Mouse (Mus musculus) MEL (cell line): ENCODE measurements around the gene Cbx5. TPM values are rescaled to one million over a fixed set of nuclear protein-coding genes. Genes with fewer than 3 reads are reported as not detected.

ENCODE experiments used
- DNase-seq: peaks from one replicate; pipeline ENCODE4 v3.0.0; 2011; ENCODE audit warnings: low read depth, low spot score
- H3K27ac ChIP-seq: 2 replicates; pipeline ENCODE4 v1.5.1; 2012; ENCODE audit warnings: low read depth, mild to moderate bottlenecking, control low read depth, low read length, moderate library complexity; ENCODE audit not compliant: control insufficient read depth
- H3K27me3 ChIP-seq, 2 experiments: fragments of 150-350 bp in 1 of 2; sonication (generic) in 1 of 2; 2 replicates each; pipeline ENCODE4 v1.6.1; 2012; ENCODE audit warnings: low read length in 2 of 2, mild to moderate bottlenecking in 2 of 2, improper control_type of control experiment in 1 of 2, moderate library complexity in 1 of 2; ENCODE audit not compliant: insufficient read depth in 2 of 2, control insufficient read depth in 1 of 2
- H3K36me3 ChIP-seq, 2 experiments: 2 replicates each; pipeline ENCODE4 v1.6.1; 2012 to 2014; ENCODE audit warnings: low read length in 2 of 2, improper control_type of control experiment in 1 of 2, inconsistent platforms in 1 of 2, mild to moderate bottlenecking in 1 of 2; ENCODE audit not compliant: insufficient read depth in 2 of 2, control insufficient read depth in 1 of 2
- H3K4me1 ChIP-seq, 2 experiments: fragments of 150-350 bp in 1 of 2; sonication (generic) in 1 of 2; 2 replicates each; pipeline ENCODE4 v1.6.1; 2012; ENCODE audit warnings: low read length in 2 of 2, improper control_type of control experiment in 1 of 2, mild to moderate bottlenecking in 1 of 2; ENCODE audit not compliant: insufficient read depth in 2 of 2, control insufficient read depth in 1 of 2
- H3K4me3 ChIP-seq, 2 experiments: fragments of 150-350 bp in 1 of 2; sonication (generic) in 1 of 2; 2 replicates each; pipeline ENCODE4 v1.5.1; 2012; ENCODE audit warnings: low read depth in 2 of 2, low read length in 2 of 2, mild to moderate bottlenecking in 2 of 2, moderate library complexity in 2 of 2, control low read depth in 1 of 2, improper control_type of control experiment in 1 of 2; ENCODE audit not compliant: control insufficient read depth in 1 of 2, insufficient read depth in 1 of 2
- H3K79me2 ChIP-seq: 2 replicates; pipeline ENCODE4 v1.6.1; 2012; ENCODE audit warnings: mild to moderate bottlenecking, low read length, moderate library complexity; ENCODE audit not compliant: control insufficient read depth, poor library complexity, insufficient read depth
- H3K9ac ChIP-seq: 2 replicates; pipeline ENCODE4 v1.6.1; 2012; ENCODE audit warnings: low read depth, mild to moderate bottlenecking, control low read depth, low read length, moderate library complexity; ENCODE audit not compliant: control insufficient read depth, poor library complexity, severe bottlenecking
- H3K9me3 ChIP-seq: fragments of 150-350 bp; sonication (generic); replicated peaks from 2 replicates; pipeline ENCODE4 v1.6.1; 2012; ENCODE audit warnings: mild to moderate bottlenecking, low read length, improper control_type of control experiment, moderate library complexity; ENCODE audit not compliant: insufficient read depth
- BHLHE40 ChIP-seq: IDR thresholded peaks from 2 replicates; pipeline ENCODE4 v1.6.1; 2012; ENCODE audit warnings: low read depth, mild to moderate bottlenecking, inconsistent platforms, low read length, improper control_type of control experiment, borderline replicate concordance
- CHD1 ChIP-seq: IDR thresholded peaks from 2 replicates; pipeline ENCODE4 v1.6.1; 2012; ENCODE audit warnings: low read depth, mild to moderate bottlenecking, inconsistent platforms, low read length, improper control_type of control experiment
- CTCF ChIP-seq, 3 experiments: IDR thresholded peaks in 2 of 3; conservative IDR thresholded peaks in 1 of 3; 2 replicates each; pipeline ENCODE4 v1.5.1; 2011 to 2012; ENCODE audit warnings: low read length in 3 of 3, low read depth in 2 of 3, mild to moderate bottlenecking in 2 of 3, improper control_type of control experiment in 1 of 3, inconsistent platforms in 1 of 3, mixed read lengths in 1 of 3, moderate library complexity in 1 of 3; ENCODE audit not compliant: control insufficient read depth in 1 of 3, insufficient read depth in 1 of 3, poor library complexity in 1 of 3, severe bottlenecking in 1 of 3
- E2F4 ChIP-seq: IDR thresholded peaks from 2 replicates; pipeline ENCODE4 v1.6.1; 2011; ENCODE audit warnings: low read depth, low read length, improper control_type of control experiment, borderline replicate concordance
- EP300 ChIP-seq, 2 experiments: IDR thresholded peaks; 2 replicates each; pipeline ENCODE4 v1.6.1; 2011; ENCODE audit warnings: improper control_type of control experiment in 2 of 2, low read length in 2 of 2, low read depth in 1 of 2, mild to moderate bottlenecking in 1 of 2
- ETS1 ChIP-seq: IDR thresholded peaks from 2 replicates; pipeline ENCODE4 v1.6.1; 2012; ENCODE audit warnings: low read depth, mild to moderate bottlenecking, inconsistent platforms, low read length, improper control_type of control experiment, moderate library complexity
- HCFC1 ChIP-seq: IDR thresholded peaks from 2 replicates; pipeline ENCODE4 v1.6.1; 2012; ENCODE audit warnings: low read depth, mild to moderate bottlenecking, inconsistent platforms, low read length, improper control_type of control experiment, moderate library complexity
- JUND ChIP-seq: IDR thresholded peaks from 2 replicates; pipeline ENCODE4 v1.6.1; 2011; ENCODE audit warnings: low read depth, mild to moderate bottlenecking, improper control_type of control experiment, low read length
- KAT2A ChIP-seq: conservative IDR thresholded peaks from 2 replicates; pipeline ENCODE4 v1.6.1; 2012; ENCODE audit warnings: low read depth, low read length, improper control_type of control experiment, inconsistent platforms
- MAZ ChIP-seq: IDR thresholded peaks from 2 replicates; pipeline ENCODE4 v1.6.1; 2012; ENCODE audit warnings: low read depth, mild to moderate bottlenecking, inconsistent platforms, low read length, improper control_type of control experiment
- MEF2A ChIP-seq: IDR thresholded peaks from 2 replicates; pipeline ENCODE4 v1.6.1; 2014; ENCODE audit warnings: low read depth, mild to moderate bottlenecking, inconsistent platforms, low read length, improper control_type of control experiment; ENCODE audit not compliant: poor library complexity, insufficient replicate concordance, severe bottlenecking; ENCODE audit errors: extremely low read depth
- MXI1 ChIP-seq: IDR thresholded peaks from 2 replicates; pipeline ENCODE4 v1.6.1; 2011; ENCODE audit warnings: mild to moderate bottlenecking, low read depth, low read length, improper control_type of control experiment
- MYC ChIP-seq: IDR thresholded peaks from 2 replicates; pipeline ENCODE4 v1.6.1; 2011; ENCODE audit warnings: low read depth, mild to moderate bottlenecking, low read length, improper control_type of control experiment, moderate library complexity
- NELFE ChIP-seq: IDR thresholded peaks from 2 replicates; pipeline ENCODE4 v1.6.1; 2011; ENCODE audit warnings: low read depth, low read length, improper control_type of control experiment
- POLR2AphosphoS2 ChIP-seq: IDR thresholded peaks from 2 replicates; pipeline ENCODE4 v1.6.1; 2011; ENCODE audit warnings: low read length, improper control_type of control experiment
- POLR2AphosphoS5 ChIP-seq: IDR thresholded peaks from 2 replicates; pipeline ENCODE4 v1.6.1; 2012; ENCODE audit warnings: low read depth, borderline replicate concordance, mild to moderate bottlenecking, inconsistent platforms, low read length, moderate library complexity, mixed read lengths
- RAD21 ChIP-seq: IDR thresholded peaks from 2 replicates; pipeline ENCODE4 v1.6.1; 2011; ENCODE audit warnings: mild to moderate bottlenecking, low read depth, low read length, improper control_type of control experiment
- RCOR1 ChIP-seq: IDR thresholded peaks from 2 replicates; pipeline ENCODE4 v1.6.1; 2012; ENCODE audit warnings: low read depth, mild to moderate bottlenecking, inconsistent platforms, low read length, improper control_type of control experiment
- SIN3A ChIP-seq: IDR thresholded peaks from 2 replicates; pipeline ENCODE4 v1.6.1; 2012; ENCODE audit warnings: low read length, improper control_type of control experiment, inconsistent platforms
- TAL1 ChIP-seq: IDR thresholded peaks from 2 replicates; pipeline ENCODE4 v1.6.1; 2012; ENCODE audit warnings: mild to moderate bottlenecking, inconsistent platforms, low read length, moderate library complexity, mixed read lengths
- TBP ChIP-seq: IDR thresholded peaks from 2 replicates; pipeline ENCODE4 v1.8.0; 2011; ENCODE audit warnings: low read depth, low read length, improper control_type of control experiment
- USF2 ChIP-seq, 2 experiments: IDR thresholded peaks; 2 replicates each; pipeline ENCODE4 v1.6.1; 2011 to 2012; ENCODE audit warnings: improper control_type of control experiment in 2 of 2, low read length in 2 of 2, borderline replicate concordance in 1 of 2, inconsistent platforms in 1 of 2, low read depth in 1 of 2, mild to moderate bottlenecking in 1 of 2; ENCODE audit not compliant: insufficient read depth in 1 of 2
- ZMIZ1 ChIP-seq: IDR thresholded peaks from 2 replicates; pipeline ENCODE4 v1.6.1; 2012; ENCODE audit warnings: low read depth, mild to moderate bottlenecking, inconsistent platforms, low read length, improper control_type of control experiment, moderate library complexity
- ZNF384 ChIP-seq: IDR thresholded peaks from 2 replicates; pipeline ENCODE4 v1.6.1; 2012; ENCODE audit warnings: low read depth, mild to moderate bottlenecking, inconsistent platforms, low read length, improper control_type of control experiment
- polyA plus RNA-seq, 2 experiments: library from polyadenylated mRNA; stranded (reverse) in 1 of 2; unstranded in 1 of 2; fragments of >175 nt in 1 of 2; fragments of >200 nt in 1 of 2; gene quantifications; 2 replicates each; pipeline versions ENCODE4 v1.2.1 to v1.2.4; 2012; ENCODE audit warnings: low replicate concordance in 2 of 2, low read depth in 1 of 2; ENCODE audit not compliant: insufficient read length in 2 of 2, insufficient read depth in 1 of 2, missing spikeins in 1 of 2
- total RNA-seq: library from RNA; depleted of rRNA; stranded (reverse); fragments of 300-350 nt; gene quantifications from 2 replicates; pipeline ENCODE4 v1.2.3, GENCODE M21; 2012

The Cbx5 gene
- total and polyA plus RNA-seq, 3 experiments, result 39.8 to 67.1 (median 42.4) TPM

DNA sequence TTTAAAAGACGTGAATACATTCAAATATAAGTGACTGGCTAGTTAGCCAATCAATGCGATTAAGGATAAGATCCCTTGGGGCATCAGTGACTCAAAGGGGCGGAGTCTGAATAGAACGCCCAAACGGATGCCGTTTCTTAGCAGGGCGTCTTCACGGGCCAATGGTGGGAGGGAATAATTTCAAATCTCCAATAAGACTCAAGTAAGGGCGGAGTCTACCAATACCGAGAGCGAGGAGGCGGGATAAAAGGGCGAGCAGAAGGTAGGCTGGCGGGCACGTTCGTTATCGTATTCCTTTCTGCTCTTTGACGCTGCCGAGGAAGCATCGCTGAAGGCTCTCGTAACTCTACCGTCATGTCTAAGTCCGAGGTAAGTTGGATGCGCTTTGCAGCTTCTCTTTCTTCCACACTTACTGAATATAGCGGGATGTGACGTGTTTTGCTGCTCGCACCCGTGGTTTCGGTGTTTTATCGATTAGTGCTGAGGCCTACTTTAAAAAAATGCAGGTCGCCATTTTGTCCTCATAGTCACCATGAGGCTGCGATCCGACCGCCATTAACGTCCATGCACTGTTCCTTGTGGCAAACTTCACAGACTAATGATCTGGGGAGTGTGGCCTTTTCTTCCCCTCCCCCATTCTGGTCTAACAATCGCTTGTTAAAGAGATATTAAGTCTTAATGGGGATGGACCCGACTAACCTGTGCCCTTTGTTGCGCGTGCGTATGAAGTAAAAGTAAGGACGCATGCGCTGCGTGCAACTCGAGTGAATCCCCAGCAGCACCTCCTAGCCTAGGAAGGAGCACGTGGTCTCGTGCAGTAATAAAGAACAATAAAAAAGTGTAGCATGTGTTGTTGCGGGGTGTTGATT, 778 bp upstream of the Cbx5 start, which contains the start of gene Hnrnpa1 (continued):
- peak; percentile 62; the same call in 1 of the 2 replicates for TF ChIP-seq HCFC1
- no peak for TF ChIP-seq MEF2A
- no peak for TF ChIP-seq JUND
- TF ChIP-seq TBP, result peak; percentile 97
- TF ChIP-seq USF2 (IDR thresholded peaks at IDR 0.05; ENCODE audit: borderline replicate concordance in 1 of 2, insufficient read depth in 1 of 2, low read depth in 1 of 2, low read length in 2 of 2), result no peak
- TF ChIP-seq MAZ, result no peak
- peak; percentile 78 for TF ChIP-seq NELFE
- no peak for TF ChIP-seq EP300 (IDR thresholded peaks at IDR 0.05; ENCODE audit: low read depth in 1 of 2, low read length in 2 of 2)
- TF ChIP-seq ETS1, result no peak
- TF ChIP-seq ZNF384, result no peak; the same call in 1 of the 2 replicates
- no peak for TF ChIP-seq RAD21
- peak; percentile 90 for TF ChIP-seq POLR2AphosphoS5
- TF ChIP-seq POLR2AphosphoS2, result peak; percentile 68
- no peak for TF ChIP-seq TAL1
- no peak for TF ChIP-seq BHLHE40
- TF ChIP-seq CTCF (IDR thresholded peaks at IDR 0.05 in 2 of 3, conservative IDR thresholded peaks at IDR 0.05 in 1 of 3; ENCODE audit: control insufficient read depth in 1 of 3, insufficient read depth in 1 of 3, low read depth in 2 of 3, low read length in 3 of 3, poor library complexity in 1 of 3, severe bottlenecking in 1 of 3), result no peak
- peak; percentile 81 for TF ChIP-seq MYC
- TF ChIP-seq SIN3A, result peak; percentile 5
- TF ChIP-seq MXI1, result peak; percentile 88
- no peak for TF ChIP-seq RCOR1
- TF ChIP-seq ZMIZ1, result peak; percentile 88; the same call in 1 of the 2 replicates

DNA sequence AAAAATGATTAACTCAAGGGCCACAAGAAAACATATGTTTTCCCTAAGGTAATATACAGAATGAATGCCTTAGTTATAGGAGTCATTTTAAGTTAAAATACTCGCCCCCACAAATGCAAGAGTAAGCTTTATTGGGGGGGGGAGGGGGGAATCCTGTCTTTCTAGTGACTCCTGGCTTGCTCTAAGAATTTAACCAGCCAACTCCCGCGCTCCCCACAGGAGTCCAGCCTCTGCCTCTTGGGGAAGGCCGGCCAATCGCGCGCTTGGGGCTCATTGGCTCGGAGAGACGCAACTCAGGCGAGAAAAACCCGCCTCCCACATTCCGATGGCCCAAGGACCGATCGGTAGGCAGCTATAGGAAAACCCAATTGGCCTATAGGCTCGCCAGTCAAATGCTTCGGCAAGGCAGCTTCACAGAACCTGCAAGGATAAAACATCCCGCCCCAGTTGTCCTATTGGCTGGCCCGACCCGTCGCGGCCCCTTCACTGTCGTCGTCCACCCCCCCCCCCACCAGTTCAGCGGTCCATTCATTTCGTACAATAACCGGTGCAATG, 409 bp downstream of the Cbx5 start:
- Histone ChIP-seq H3K27me3 (no peaks in the 10 kb centered on the region), H3K27ac (peak overlapping the region; percentile 99), H3K9ac (peak overlapping the region; percentile 100), H3K4me1 (0 out of 4 replicates have a peak, but pooled peaks cover 0 to 2% of the 10 kb centered on the region in 2 experiments), H3K9me3 (no peaks in the 10 kb centered on the region), H3K79me2 (peaks cover 74% of the 10 kb centered on the region), H3K4me3 (peak overlapping the region; percentile 79 to 98), H3K36me3 (peaks cover 0 to 17% of the 10 kb centered on the region in 2 experiments; a peak in 3 of 4 replicates)
- TF ChIP-seq NELFE (peak; percentile 4; the same call in 1 of the 2 replicates), E2F4 (peak; percentile 58), MXI1 (peak; percentile 20; the same call in 1 of the 2 replicates), KAT2A (no peak), CHD1 (peak; percentile 94; the same call in 1 of the 2 replicates), EP300 (IDR thresholded peaks at IDR 0.05; ENCODE audit: low read depth in 1 of 2, low read length in 2 of 2) (no peak), SIN3A (peak; percentile 62)
- peak; percentile 94 for DNase-seq
